Mouse (Mus musculus): ENCODE results near the gene Gm20604. TPM values are rescaled to one million over a fixed set of nuclear protein-coding genes. Genes with fewer than 3 reads are reported as not detected.

Gm20604 gene
- polyA plus RNA-seq, 1 experiment from 2014 or later: 31.0 TPM

GRCm38 (mm10) chr12:102713153-102713865 lies 45.2 kb downstream of the Gm20604 start:
- H3K9me3 ChIP-seq: no peaks in the 10 kb centered on the region
- no peaks in the 10 kb centered on the region for H3K27me3 ChIP-seq (replicated peaks; ENCODE audit: low read depth, poor library complexity, severe bottlenecking)
- DNase-seq (ENCODE audit: low spot score): no peak
- 74% methylated on average over 20 of the region's 20 CpGs for WGBS
- H3K4me3 ChIP-seq: no peak overlapping the region
- no peaks in the 10 kb centered on the region for H3K36me3 ChIP-seq (replicated peaks)
- no peak overlapping the region for H3K27ac ChIP-seq (replicated peaks)
- H3K4me1 ChIP-seq: peaks cover 13% of the 10 kb centered on the region

GRCm38 (mm10) chr12:102710851-102711375 lies 47.6 kb downstream of the Gm20604 start:
- Histone ChIP-seq H3K4me3 (no peak overlapping the region), H3K27ac (replicated peaks) (no peak overlapping the region), H3K36me3 (replicated peaks) (no peaks in the 10 kb centered on the region), H3K27me3 (replicated peaks; ENCODE audit: low read depth, poor library complexity, severe bottlenecking) (peaks cover 11% of the 10 kb centered on the region; the same call in 1 of the 2 replicates), H3K9me3 (no peaks in the 10 kb centered on the region), H3K4me1 (peaks cover 18% of the 10 kb centered on the region)
- DNase-seq (ENCODE audit: low spot score): no peak
- WGBS: 55% methylated on average over 4 of the region's 4 CpGs

- DNase-seq (ENCODE audit: low spot score): no peak
- WGBS: 89% methylated on average over 5 of the region's 5 CpGs
- Histone ChIP-seq H3K4me1 (peaks cover 27% of the 10 kb centered on the region), H3K4me3 (no peak overlapping the region), H3K27ac (replicated peaks) (no peak overlapping the region), H3K36me3 (replicated peaks) (no peaks in the 10 kb centered on the region), H3K9me3 (no peaks in the 10 kb centered on the region), H3K27me3 (replicated peaks; ENCODE audit: low read depth, poor library complexity, severe bottlenecking) (peaks cover 11% of the 10 kb centered on the region; the same call in 1 of the 2 replicates)
Measured at GRCm38 (mm10) chr12:102709896-102710295, 48.6 kb downstream of the Gm20604 start.

GRCm38 (mm10) chr12:102708220-102708619 lies 50.3 kb downstream of the Gm20604 start:
- 85% methylated on average over 11 of the region's 11 CpGs for WGBS
- H3K4me1 ChIP-seq: peaks cover 41% of the 10 kb centered on the region
- no peak for DNase-seq (ENCODE audit: low spot score)
- H3K9me3 ChIP-seq: no peaks in the 10 kb centered on the region
- no peak overlapping the region for H3K4me3 ChIP-seq
- no peaks in the 10 kb centered on the region for H3K36me3 ChIP-seq (replicated peaks)
- H3K27ac ChIP-seq (replicated peaks): no peak overlapping the region
- H3K27me3 ChIP-seq (replicated peaks; ENCODE audit: low read depth, poor library complexity, severe bottlenecking): peaks cover 20% of the 10 kb centered on the region

GRCm38 (mm10) chr12:102706833-102707463 lies 51.5 kb downstream of the Gm20604 start:
- H3K36me3 ChIP-seq (replicated peaks): no peaks in the 10 kb centered on the region

GRCm38 (mm10) chr12:102705906-102706640 lies 52.4 kb downstream of the Gm20604 start:
- H3K9me3 ChIP-seq: no peaks in the 10 kb centered on the region
- H3K4me1 ChIP-seq: peaks cover 53% of the 10 kb centered on the region
- WGBS: 74% methylated on average over 6 of the region's 6 CpGs
- no peak overlapping the region for H3K27ac ChIP-seq (replicated peaks)
- no peak for DNase-seq (ENCODE audit: low spot score)
- H3K36me3 ChIP-seq (replicated peaks): 0 out of 2 replicates have a peak, but pooled peaks cover 2% of the 10 kb centered on the region
- H3K27me3 ChIP-seq (replicated peaks; ENCODE audit: low read depth, poor library complexity, severe bottlenecking): peaks cover 20% of the 10 kb centered on the region
- peak overlapping the region; percentile 77 for H3K4me3 ChIP-seq

More at GRCm38 (mm10) chr12:102706833-102707463, 51.5 kb downstream of the Gm20604 start:
- Histone ChIP-seq H3K4me1 (peaks cover 53% of the 10 kb centered on the region), H3K27ac (replicated peaks) (no peak overlapping the region), H3K4me3 (no peak overlapping the region), H3K9me3 (no peaks in the 10 kb centered on the region), H3K27me3 (replicated peaks; ENCODE audit: low read depth, poor library complexity, severe bottlenecking) (peaks cover 20% of the 10 kb centered on the region)
- 80% methylated on average over 10 of the region's 10 CpGs for WGBS
- no peak for DNase-seq (ENCODE audit: low spot score)

GRCm38 (mm10) chr12:102705216-102705871 lies 53.1 kb downstream of the Gm20604 start:
- H3K36me3 ChIP-seq (replicated peaks): 0 out of 2 replicates have a peak, but pooled peaks cover 4% of the 10 kb centered on the region
- H3K9me3 ChIP-seq: no peaks in the 10 kb centered on the region
- WGBS: 3% methylated on average over 34 of the region's 45 CpGs
- peaks cover 54% of the 10 kb centered on the region for H3K4me1 ChIP-seq
- H3K4me3 ChIP-seq: peak overlapping the region; percentile 77
- peak; percentile 87 for DNase-seq (ENCODE audit: low spot score)
- peak overlapping the region; percentile 88 for H3K27ac ChIP-seq (replicated peaks)
- peaks cover 20% of the 10 kb centered on the region for H3K27me3 ChIP-seq (replicated peaks; ENCODE audit: low read depth, poor library complexity, severe bottlenecking)

GRCm38 (mm10) chr12:102704457-102705198 lies 53.8 kb downstream of the Gm20604 start, which contains the start of gene Itpk1:
Gene Itpk1 (minus strand): TSS chr12:102704930.
- 1% methylated on average over 99 of the region's 105 CpGs for WGBS
- H3K9me3 ChIP-seq: no peaks in the 10 kb centered on the region
- peaks cover 59% of the 10 kb centered on the region for H3K4me1 ChIP-seq
- DNase-seq (ENCODE audit: low spot score): peak; percentile 82
- H3K36me3 ChIP-seq (replicated peaks): 0 out of 2 replicates have a peak, but pooled peaks cover 4% of the 10 kb centered on the region
- H3K4me3 ChIP-seq: peak within 1 kb of the TSS; percentile 77
- peaks cover 20% of the 10 kb centered on the region for H3K27me3 ChIP-seq (replicated peaks; ENCODE audit: low read depth, poor library complexity, severe bottlenecking)
- H3K27ac ChIP-seq (replicated peaks): peak within 1 kb of the TSS; percentile 88

- no peaks in the 10 kb centered on the region for H3K9me3 ChIP-seq
- H3K4me1 ChIP-seq: peaks cover 66% of the 10 kb centered on the region
- peaks cover 20% of the 10 kb centered on the region for H3K27me3 ChIP-seq (replicated peaks; ENCODE audit: low read depth, poor library complexity, severe bottlenecking)
- 5% methylated on average over 17 of the region's 17 CpGs for WGBS
- H3K4me3 ChIP-seq: peak overlapping the region; percentile 77
- 0 out of 2 replicates have a peak, but pooled peaks cover 4% of the 10 kb centered on the region for H3K36me3 ChIP-seq (replicated peaks)
- peak; percentile 32 for DNase-seq (ENCODE audit: low spot score)
- H3K27ac ChIP-seq (replicated peaks): peak overlapping the region; percentile 82
Measured at GRCm38 (mm10) chr12:102703921-102704408, 54.5 kb downstream of the Gm20604 start.

GRCm38 (mm10) chr12:102703441-102703840 lies 55.0 kb downstream of the Gm20604 start:
- no peak for DNase-seq (ENCODE audit: low spot score)
- 0 out of 2 replicates have a peak, but pooled peaks cover 4% of the 10 kb centered on the region for H3K36me3 ChIP-seq (replicated peaks)
- no peak overlapping the region; the same call in 1 of the 2 replicates for H3K27ac ChIP-seq (replicated peaks)
- peak overlapping the region; percentile 77 for H3K4me3 ChIP-seq
- no peaks in the 10 kb centered on the region for H3K9me3 ChIP-seq
- peaks cover 20% of the 10 kb centered on the region for H3K27me3 ChIP-seq (replicated peaks; ENCODE audit: low read depth, poor library complexity, severe bottlenecking)
- 43% methylated on average over 6 of the region's 6 CpGs for WGBS
- H3K4me1 ChIP-seq: peaks cover 71% of the 10 kb centered on the region

- 0 out of 2 replicates have a peak, but pooled peaks cover 4% of the 10 kb centered on the region for H3K36me3 ChIP-seq (replicated peaks)
- WGBS: 4% methylated on average over 4 of the region's 4 CpGs
- H3K27ac ChIP-seq (replicated peaks): peak overlapping the region; percentile 71
- peak overlapping the region; percentile 77 for H3K4me3 ChIP-seq
- H3K9me3 ChIP-seq: no peaks in the 10 kb centered on the region
- peaks cover 20% of the 10 kb centered on the region for H3K27me3 ChIP-seq (replicated peaks; ENCODE audit: low read depth, poor library complexity, severe bottlenecking)
- peaks cover 72% of the 10 kb centered on the region for H3K4me1 ChIP-seq
- peak; percentile 25 for DNase-seq (ENCODE audit: low spot score)
Measured at GRCm38 (mm10) chr12:102703111-102703412, 55.4 kb downstream of the Gm20604 start.

Measured in embryonic facial prominence, embryonic 10.5 days (tissue).